Mouse (Mus musculus) left cerebral cortex, postnatal 4 days (tissue): ENCODE results near the gene Mad2l2. TPM values are rescaled to one million over a fixed set of nuclear protein-coding genes. Genes with fewer than 3 reads are reported as not detected.
A peak's percentile ranks its signal among the peaks of the same experiment; 100 is the strongest.

Experiments
- DNase-seq: peaks from one replicate; pipeline ENCODE4 v3.0.0-alpha.2; 2022
- intact Hi-C: fragments of 180-260 bp; cut with DNase I; formaldehyde crosslinking; loops from one replicate; pipeline ENCODE4 v1.15.1; 2025
- total RNA-seq, 2 experiments: library from RNA; stranded (reverse); gene quantifications; 2 replicates each; pipeline ENCODE4 v1.2.3; 2021

Gene Mad2l2
- total RNA-seq, 2 experiments from 2014 or later, result 53.0 to 55.4 TPM

- DNase-seq, result peak; percentile 95
- intact Hi-C loops, result no loop called here
Measured at GRCm38 (mm10) chr4:148140098-148141011, 10.2 kb downstream of the Mad2l2 start.

GRCm38 (mm10) chr4:148143721-148144120 is 13.5 kb downstream of the Mad2l2 start:
- intact Hi-C loops, result no loop called here
- DNase-seq, result no peak

GRCm38 (mm10) chr4:148147714-148148113 is 17.5 kb downstream of the Mad2l2 start:
- intact Hi-C loops, result no loop called here
- DNase-seq, result no peak

GRCm38 (mm10) chr4:148149540-148149939 is 19.4 kb downstream of the Mad2l2 start:
- no peak for DNase-seq
- intact Hi-C loops, result no loop called here

DNA sequence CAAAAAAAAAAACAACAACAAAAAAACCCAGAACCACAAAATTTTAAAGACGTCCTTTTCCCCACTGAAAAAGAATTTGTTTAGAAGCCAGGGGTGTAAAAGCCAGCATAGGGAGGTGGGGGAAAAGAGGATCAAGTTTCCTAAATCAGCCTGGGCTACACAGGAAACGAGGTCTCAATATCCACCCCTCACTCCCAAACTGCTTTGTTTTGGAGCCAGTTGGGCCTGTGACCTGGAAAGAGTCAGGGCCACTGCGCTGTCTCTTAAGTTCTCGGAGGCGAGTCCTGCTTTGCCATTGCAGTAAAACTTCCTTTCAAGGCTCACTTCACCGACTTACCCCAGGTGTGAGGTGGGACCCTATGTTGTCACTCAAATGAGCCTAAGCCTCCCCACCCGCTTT is 20.1 kb downstream of the Mad2l2 start:
- intact Hi-C loops, result loop anchor here (5.0 kb wide), 1 partner anchor 33 kb away; no protein-coding TSS in a partner anchor
- DNase-seq, result no peak

GRCm38 (mm10) chr4:148150953-148151266 is 20.7 kb downstream of the Mad2l2 start:
- no peak for DNase-seq
- intact Hi-C loops, result loop anchor here (5.0 kb wide), 1 partner anchor 34 kb away; no protein-coding TSS in a partner anchor

DNA sequence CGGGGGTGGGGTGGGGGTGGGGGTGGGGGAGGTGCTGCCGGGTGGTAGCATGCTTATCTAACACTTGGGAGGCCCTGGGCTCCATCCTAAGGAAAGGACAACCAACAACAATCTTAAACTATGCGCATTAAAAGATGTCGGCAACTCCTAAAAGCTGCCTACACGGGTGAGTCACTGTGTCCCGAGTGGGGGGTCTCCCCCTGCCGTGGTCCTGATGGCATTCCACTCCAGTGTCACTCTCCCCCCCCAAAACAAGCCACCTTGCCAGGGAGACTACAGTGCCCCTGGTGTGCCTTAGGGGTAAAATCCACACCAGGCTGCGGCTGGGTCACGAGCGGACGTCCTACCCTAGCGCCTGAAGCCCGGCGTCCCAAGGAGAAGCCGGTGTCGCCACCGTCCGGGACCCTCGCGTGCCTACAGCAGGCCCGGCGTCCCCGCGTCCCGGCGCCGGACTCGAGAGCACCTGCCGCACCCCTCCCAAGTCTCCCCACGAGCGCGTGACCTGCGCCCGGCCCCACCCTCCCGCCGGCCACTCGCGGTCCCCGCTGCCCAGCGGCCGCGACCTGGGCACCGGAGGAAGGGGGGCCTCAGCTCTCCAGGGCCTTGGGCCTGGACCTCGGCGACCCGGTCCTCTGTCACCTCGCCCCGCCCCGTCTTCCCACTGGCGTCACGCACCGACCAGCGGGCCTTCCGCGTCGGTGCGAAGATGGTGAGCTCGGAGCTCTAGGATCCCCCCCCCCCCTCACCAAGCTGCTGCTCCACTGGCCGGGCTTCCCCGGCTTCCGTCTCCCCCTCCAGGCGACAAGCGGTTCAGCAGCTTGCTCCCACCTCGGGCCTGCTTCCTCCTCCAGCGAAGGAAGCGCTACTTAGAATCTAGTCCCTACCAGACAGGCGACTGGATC is 21.3 kb downstream of the Mad2l2 start, which contains the start of gene Fbxo6:
TSS of gene Fbxo6 (minus strand) at position 874 of the 902 bp plus-strand sequence.
- peak; percentile 89 for DNase-seq
- intact Hi-C loops, result loop anchor here (5.0 kb wide), 1 partner anchor 34 kb away; no protein-coding TSS in a partner anchor

GRCm38 (mm10) chr4:148152547-148152946 is 22.4 kb downstream of the Mad2l2 start:
- DNase-seq, result no peak
- intact Hi-C loops, result loop anchor here (5.0 kb wide), 1 partner anchor 35 kb away; no protein-coding TSS in a partner anchor

GRCm38 (mm10) chr4:148154006-148154405 is 23.8 kb downstream of the Mad2l2 start:
- no peak for DNase-seq
- intact Hi-C loops, result loop anchor here (5.0 kb wide), 1 partner anchor 37 kb away; no protein-coding TSS in a partner anchor

- intact Hi-C loops, result loop anchor here (5.0 kb wide), 1 partner anchor 38 kb away; no protein-coding TSS in a partner anchor
Measured at GRCm38 (mm10) chr4:148154982-148155381, 24.8 kb downstream of the Mad2l2 start.

GRCm38 (mm10) chr4:148158436-148159348 is 28.5 kb downstream of the Mad2l2 start:
- intact Hi-C loops, result no loop called here
- DNase-seq, result peak; percentile 55

More at GRCm38 (mm10) chr4:148154982-148155381, 24.8 kb downstream of the Mad2l2 start:
- no peak for DNase-seq

GRCm38 (mm10) chr4:148159544-148160435 is 29.6 kb downstream of the Mad2l2 start:
- intact Hi-C loops, result no loop called here

DNA sequence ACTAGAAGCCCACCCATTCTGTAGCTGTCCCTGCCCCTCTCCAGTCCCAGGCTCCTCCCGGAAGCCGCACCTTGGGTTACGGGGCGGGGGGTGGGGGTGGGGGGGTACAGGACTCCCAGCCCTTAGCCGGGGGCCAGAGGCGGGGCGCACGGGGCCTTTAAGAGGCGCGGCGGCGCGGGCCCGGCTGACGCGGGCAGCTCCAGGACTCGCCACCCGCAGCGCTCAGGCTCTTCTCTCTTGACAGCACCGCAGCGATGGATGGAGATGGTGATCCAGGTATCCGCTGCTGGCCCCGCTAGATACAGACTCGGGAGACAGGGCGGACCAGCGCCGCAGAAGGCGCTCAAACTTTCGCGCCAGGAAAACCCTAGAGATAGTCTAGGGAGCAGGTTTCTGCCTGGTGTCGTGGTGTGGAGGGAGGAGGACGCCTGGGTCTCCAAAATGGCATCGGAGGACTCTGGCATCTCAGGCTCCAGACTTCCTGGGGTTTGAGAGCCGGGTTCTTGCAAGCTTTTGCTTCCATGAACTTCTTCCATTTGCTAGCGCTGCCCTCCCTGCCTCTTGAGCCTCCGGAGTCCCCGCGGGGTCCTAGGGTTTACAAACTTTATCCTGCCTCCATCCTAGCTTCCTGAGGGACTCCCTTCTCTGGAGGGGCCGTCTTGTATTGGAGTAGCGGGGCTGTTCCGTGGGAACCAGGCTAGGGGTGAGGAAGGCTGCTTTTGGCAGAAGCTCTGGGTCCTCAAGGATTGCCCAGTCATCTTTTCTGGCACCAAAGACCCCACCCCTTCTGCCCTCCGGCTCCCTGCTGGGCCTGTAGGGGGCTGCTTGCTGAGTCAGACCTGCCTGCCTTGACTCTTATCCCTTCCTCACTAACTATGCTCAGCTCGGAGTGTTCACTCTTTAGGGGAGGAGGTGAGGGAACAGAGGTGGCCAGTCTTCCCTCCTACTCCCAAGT is 30.5 kb downstream of the Mad2l2 start, which contains the start of the genes Fbxo44 and Fbxo2:
TSS of gene Fbxo44 (minus strand) at position 47 of the 955 bp plus-strand sequence.
TSS of gene Fbxo2 (plus strand) at position 186 of the 955 bp plus-strand sequence.
- DNase-seq, result peak; percentile 48
- intact Hi-C loops, result no loop called here

More at GRCm38 (mm10) chr4:148159544-148160435, 29.6 kb downstream of the Mad2l2 start:
- peak; percentile 97 for DNase-seq

DNA sequence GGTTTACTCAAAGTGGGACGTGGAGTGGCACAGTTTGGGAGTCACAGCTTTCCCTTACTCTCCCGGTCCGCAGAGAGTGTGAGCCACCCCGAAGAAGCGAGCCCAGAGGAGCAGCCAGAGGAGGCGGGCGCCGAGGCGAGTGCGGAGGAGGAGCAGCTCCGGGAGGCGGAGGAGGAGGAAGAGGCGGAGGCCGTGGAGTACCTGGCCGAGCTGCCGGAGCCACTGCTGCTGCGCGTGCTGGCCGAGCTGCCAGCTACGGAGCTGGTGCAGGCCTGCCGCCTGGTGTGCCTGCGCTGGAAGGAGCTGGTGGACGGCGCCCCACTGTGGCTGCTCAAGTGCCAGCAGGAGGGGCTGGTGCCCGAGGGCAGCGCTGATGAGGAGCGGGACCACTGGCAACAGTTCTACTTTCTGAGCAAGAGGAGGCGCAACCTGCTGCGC is 33.8 kb downstream of the Mad2l2 start:
- peak; percentile 82 for DNase-seq
- intact Hi-C loops, result loop anchor here (2.0 kb wide), 1 partner anchor 49 kb away; no protein-coding TSS in a partner anchor

GRCm38 (mm10) chr4:148164461-148164860 is 34.3 kb downstream of the Mad2l2 start:
- DNase-seq, result no peak
- intact Hi-C loops, result loop anchor here (2.0 kb wide), 1 partner anchor 50 kb away; no protein-coding TSS in a partner anchor

DNA sequence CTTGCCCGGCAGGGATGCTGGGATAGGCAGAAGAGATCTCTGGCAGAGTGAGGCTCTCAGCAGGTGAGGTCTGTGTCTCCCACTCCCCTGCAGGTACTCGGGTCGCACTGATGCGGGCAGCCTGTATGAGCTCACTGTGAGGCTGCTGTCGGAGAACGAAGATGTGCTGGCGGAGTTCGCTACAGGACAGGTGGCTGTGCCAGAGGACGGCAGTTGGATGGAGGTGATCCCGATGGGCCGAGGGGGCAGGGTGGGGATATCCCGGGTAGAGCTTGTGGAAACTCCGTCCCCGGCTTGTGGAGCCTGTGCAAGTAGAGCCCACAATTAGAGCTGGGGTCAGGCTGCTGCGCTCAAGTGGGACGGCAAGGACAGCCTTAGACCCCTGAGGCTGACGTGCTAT is 35.4 kb downstream of the Mad2l2 start:
- intact Hi-C loops, result loop anchor here (2.0 kb wide), 1 partner anchor 51 kb away; no protein-coding TSS in a partner anchor
- no peak for DNase-seq

GRCm38 (mm10) chr4:148166431-148166830 is 36.2 kb downstream of the Mad2l2 start:
- intact Hi-C loops, result no loop called here
- peak; percentile 86 for DNase-seq
